20 mouse cellular contexts compared by ENCODE assay signal in the genomic region with DNA sequence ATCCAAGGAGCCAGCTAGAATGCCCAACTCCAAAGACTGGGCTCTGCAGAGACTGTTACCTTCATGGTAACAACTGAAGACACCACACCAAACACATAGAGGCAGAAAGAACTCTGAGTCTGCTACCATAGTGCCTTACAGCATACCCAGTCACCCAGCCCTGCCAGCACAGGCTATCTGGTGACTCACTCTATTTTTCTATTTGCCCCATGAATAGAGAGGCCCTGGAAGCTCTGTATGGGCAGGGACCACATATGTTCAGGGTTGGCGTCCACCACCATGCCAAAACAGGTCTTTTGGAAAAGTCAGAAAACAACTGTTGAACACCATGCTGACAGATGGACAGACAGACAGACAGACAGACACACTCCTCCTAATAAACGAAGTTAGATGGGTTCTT. TPM values are rescaled to one million over a fixed set of nuclear protein-coding genes. Genes with fewer than 3 reads are reported as not detected.
DNase-seq lines count a peak whose midpoint lies in the region; ATAC-seq and TF ChIP-seq lines count a peak whose summit lies in the region.
"Had no signal": no experiment of that assay in that cellular context is flagged by ENCODE, and none has a peak within 500 bp of the region (broad histone marks: within the 10 kb centered on the region; RNA-seq: fewer than 3 reads in every experiment).

No protein-coding gene starts in this region.

- no peak for TF ChIP-seq POLR2A in lung, adult 2 months (IDR thresholded peaks at IDR 0.05; ENCODE audit: borderline replicate concordance, extremely low read depth, low read depth, low read length)

- H3K4me1 ChIP-seq in intestine, embryonic 14.5 days (replicated peaks; ENCODE audit: control insufficient read depth, insufficient read depth, low read length): peaks cover 43% of the 10 kb centered on the region
- H3K4me1 ChIP-seq in intestine, postnatal 0 days (replicated peaks; ENCODE audit: control insufficient read depth, insufficient read depth, low read length): peaks cover 10% of the 10 kb centered on the region; the same call in 1 of the 2 replicates
- peaks cover 49% of the 10 kb centered on the region for H3K4me1 ChIP-seq in lung, embryonic 15.5 days
- 0 out of 2 replicates have a peak, but pooled peaks cover 3% of the 10 kb centered on the region for H3K4me1 ChIP-seq in lung, adult 2 months (ENCODE audit: control insufficient read depth, insufficient read depth, low read length)
- H3K4me1 ChIP-seq in stomach, embryonic 16.5 days (ENCODE audit: control insufficient read depth, insufficient read depth, low read length): peaks cover 25% of the 10 kb centered on the region
- H3K4me1 ChIP-seq: embryonic facial prominence, embryonic 12.5 days had no signal

- in situ Hi-C loops in Patski (cut with MboI; ENCODE audit: low pct_unique_long_range_greater_than_20kb): no loop called here

- H3K9me3 ChIP-seq in intestine, embryonic 14.5 days (ENCODE audit: control insufficient read depth, low read length): no peaks in the 10 kb centered on the region
- H3K9me3 ChIP-seq in intestine, postnatal 0 days (ENCODE audit: control insufficient read depth): no peaks in the 10 kb centered on the region
- no peaks in the 10 kb centered on the region for H3K9me3 ChIP-seq in lung, embryonic 15.5 days
- H3K9me3 ChIP-seq in stomach, embryonic 16.5 days (replicated peaks; ENCODE audit: control insufficient read depth, low read length): no peaks in the 10 kb centered on the region
- H3K9me3 ChIP-seq: embryonic facial prominence, embryonic 12.5 days; heart, embryonic 15.5 days; midbrain, embryonic 13.5 days had no signal

- peak overlapping the region; percentile 80 for H3K27ac ChIP-seq in intestine, embryonic 14.5 days (ENCODE audit: low read depth)
- no peak overlapping the region for H3K27ac ChIP-seq in intestine, postnatal 0 days (ENCODE audit: low read depth, low read length)
- peak overlapping the region; percentile 58 for H3K27ac ChIP-seq in lung, embryonic 15.5 days
- peak overlapping the region; percentile 75 for H3K27ac ChIP-seq in stomach, embryonic 16.5 days (ENCODE audit: low read length)
- H3K27ac ChIP-seq: embryonic facial prominence, embryonic 12.5 days; heart, adult 2 months; heart, embryonic 15.5 days; layer of hippocampus, adult 2 months; midbrain, embryonic 13.5 days had no signal

- DNase-seq in intestine, embryonic 14.5 days (ENCODE audit: low spot score): no peak
- no peak for DNase-seq in lung, adult 2 months
- DNase-seq in Patski (ENCODE audit: low read depth, low spot score): no peak
- no peak for DNase-seq in adipocyte (ENCODE audit: low spot score)
- DNase-seq: cerebellum, adult 8-10 months; gastrocnemius, postnatal 14 days; right cerebral cortex, postnatal 4 days; thymus, postnatal 36 days had no signal

- POLR2A ChIA-PET in Patski (lab: Charles Lee): interaction anchor here (1.0 kb wide), 1 partner anchor 10 kb away, joined by 3 read pairs; no protein-coding TSS in a partner anchor

- TF ChIP-seq CTCF in intestine, postnatal 0 days (IDR thresholded peaks at IDR 0.05; ENCODE audit: low read depth): no peak
- no peak for TF ChIP-seq CTCF in lung, adult 2 months (IDR thresholded peaks at IDR 0.05; ENCODE audit: insufficient read depth, low read length)
- TF ChIP-seq CTCF in Patski (IDR thresholded peaks at IDR 0.05): no peak

- H3K36me3 ChIP-seq in intestine, embryonic 14.5 days (ENCODE audit: control insufficient read depth, insufficient read depth, low read length): no peaks in the 10 kb centered on the region
- H3K36me3 ChIP-seq in intestine, postnatal 0 days (ENCODE audit: control insufficient read depth, insufficient read depth): no peaks in the 10 kb centered on the region
- H3K36me3 ChIP-seq in lung, embryonic 15.5 days: no peaks in the 10 kb centered on the region
- no peaks in the 10 kb centered on the region for H3K36me3 ChIP-seq in stomach, embryonic 16.5 days (ENCODE audit: control insufficient read depth, insufficient read depth, low read length)
- H3K36me3 ChIP-seq: embryonic facial prominence, embryonic 12.5 days; heart, embryonic 15.5 days; midbrain, embryonic 13.5 days had no signal

- no peak overlapping the region for H3K9ac ChIP-seq in intestine, embryonic 14.5 days (ENCODE audit: low read length)
- H3K9ac ChIP-seq in intestine, postnatal 0 days (ENCODE audit: low read depth, low read length): no peak overlapping the region
- no peak overlapping the region for H3K9ac ChIP-seq in lung, embryonic 15.5 days
- no peak overlapping the region for H3K9ac ChIP-seq in stomach, embryonic 16.5 days (ENCODE audit: low read length)
- H3K9ac ChIP-seq: embryonic facial prominence, embryonic 12.5 days; heart, embryonic 15.5 days; midbrain, embryonic 13.5 days had no signal

- 77% methylated on average over 2 of the region's 2 CpGs for WGBS in intestine, embryonic 14.5 days
- WGBS in intestine, postnatal 0 days: 76% methylated on average over 2 of the region's 2 CpGs
- 82% methylated on average over 2 of the region's 2 CpGs for WGBS in lung, embryonic 15.5 days
- 74% methylated on average over 2 of the region's 2 CpGs for WGBS in lung, adult 2 months
- 80% methylated on average over 2 of the region's 2 CpGs for WGBS in stomach, embryonic 16.5 days

- H3K4me3 ChIP-seq in intestine, embryonic 14.5 days (ENCODE audit: low read depth, low read length): no peak overlapping the region
- H3K4me3 ChIP-seq in intestine, postnatal 0 days (ENCODE audit: low read depth, low read length): no peak overlapping the region
- no peak overlapping the region for H3K4me3 ChIP-seq in lung, embryonic 15.5 days
- no peak overlapping the region for H3K4me3 ChIP-seq in lung, adult 2 months (replicated peaks; ENCODE audit: extremely low read depth, low read depth, low read length)
- H3K4me3 ChIP-seq in stomach, embryonic 16.5 days (replicated peaks; ENCODE audit: low read length): no peak overlapping the region
- H3K4me3 ChIP-seq: embryonic facial prominence, embryonic 12.5 days; erythroblast, embryonic 14.5 days; heart, adult 2 months; heart, embryonic 15.5 days; layer of hippocampus, adult 2 months; midbrain, embryonic 13.5 days had no signal

- no peak; the same call in 1 of the 2 replicates for ATAC-seq in intestine, embryonic 14.5 days (replicated peaks; ENCODE audit: low FRiP score, low TSS enrichment, low read depth)
- ATAC-seq in intestine, postnatal 0 days: no peak
- no peak for ATAC-seq in lung, embryonic 15.5 days (ENCODE audit: borderline replicate concordance, extremely low read depth, low FRiP score, low TSS enrichment)
- ATAC-seq in Patski: peak; percentile 72
- peak; percentile 24; the same call in 1 of the 2 replicates for ATAC-seq in stomach, embryonic 16.5 days (ENCODE audit: insufficient read depth, low FRiP score)
- ATAC-seq: forebrain, embryonic 14.5 days; hindbrain, embryonic 16.5 days; midbrain, embryonic 13.5 days had no signal

- CTCF ChIA-PET in Patski (lab: Charles Lee): interaction anchor here (0.9 to 1.8 kb wide), 4 partner anchors 10 to 72 kb away, joined by 3 to 4 read pairs (median 4); no protein-coding TSS in a partner anchor

- H3K27me3 ChIP-seq in intestine, embryonic 14.5 days (replicated peaks; ENCODE audit: control insufficient read depth, insufficient read depth, low read length): no peaks in the 10 kb centered on the region
- H3K27me3 ChIP-seq in intestine, postnatal 0 days (replicated peaks; ENCODE audit: control insufficient read depth, insufficient read depth, low read length): no peaks in the 10 kb centered on the region
- H3K27me3 ChIP-seq in lung, embryonic 15.5 days: no peaks in the 10 kb centered on the region
- H3K27me3 ChIP-seq in Patski: no peaks in the 10 kb centered on the region
- no peaks in the 10 kb centered on the region for H3K27me3 ChIP-seq in stomach, embryonic 16.5 days (ENCODE audit: control insufficient read depth, insufficient read depth, low read length)
- H3K27me3 ChIP-seq: CH12.LX; embryonic facial prominence, embryonic 12.5 days; heart, embryonic 15.5 days; midbrain, embryonic 13.5 days had no signal

- H3K4me2 ChIP-seq in intestine, embryonic 14.5 days (ENCODE audit: low read length): no peak overlapping the region
- no peak overlapping the region for H3K4me2 ChIP-seq in intestine, postnatal 0 days (replicated peaks; ENCODE audit: low read depth)
- H3K4me2 ChIP-seq in lung, embryonic 15.5 days: no peak overlapping the region
- H3K4me2 ChIP-seq in stomach, embryonic 16.5 days (ENCODE audit: low read depth, low read length): peak overlapping the region; percentile 2; the same call in 1 of the 2 replicates
- H3K4me2 ChIP-seq: embryonic facial prominence, embryonic 12.5 days; heart, embryonic 15.5 days; midbrain, embryonic 13.5 days had no signal

RNA-seq across cellular contexts. Expression of a gene that starts 49.0 kb away (rescaled TPM):
- polyA plus RNA-seq in intestine, embryonic 14.5 days (2014; fragmentation: Nextera tagmentation; extraction: Ambion mirVana): 21.0 and 24.1 TPM in 2 replicates
- 7.1 TPM in 2 replicates for polyA plus RNA-seq in intestine, postnatal 0 days (2015; fragmentation: Nextera tagmentation; extraction: Ambion mirVana)
- 28.4 and 29.7 TPM in 2 replicates for polyA plus RNA-seq in lung, embryonic 15.5 days (2015; fragmentation: Nextera tagmentation; extraction: Ambion mirVana)
- polyA plus RNA-seq in lung, adult 2 months (2012; rRNA removed): 7.0 and 10.0 TPM in 2 replicates
- polyA plus RNA-seq in Patski (2021): 132 TPM
- 23.1 and 23.9 TPM in 2 replicates for polyA plus RNA-seq in stomach, embryonic 16.5 days (2015; fragmentation: Nextera tagmentation; extraction: Ambion mirVana)
- polyA plus RNA-seq: erythroblast, embryonic 14.5 days had no signal

Comparison
In these comparisons a context has a peak if more than half of its experiments do, and no peak if none do; other contexts are left out.
1. ATAC-seq: peak in Patski (single experiment) and stomach, embryonic 16.5 days (single experiment); none in intestine, embryonic 14.5 days (single experiment), intestine, postnatal 0 days (single experiment) and lung, embryonic 15.5 days (single experiment).